17 mouse cellular contexts compared by ENCODE assay signal in the genomic region with DNA sequence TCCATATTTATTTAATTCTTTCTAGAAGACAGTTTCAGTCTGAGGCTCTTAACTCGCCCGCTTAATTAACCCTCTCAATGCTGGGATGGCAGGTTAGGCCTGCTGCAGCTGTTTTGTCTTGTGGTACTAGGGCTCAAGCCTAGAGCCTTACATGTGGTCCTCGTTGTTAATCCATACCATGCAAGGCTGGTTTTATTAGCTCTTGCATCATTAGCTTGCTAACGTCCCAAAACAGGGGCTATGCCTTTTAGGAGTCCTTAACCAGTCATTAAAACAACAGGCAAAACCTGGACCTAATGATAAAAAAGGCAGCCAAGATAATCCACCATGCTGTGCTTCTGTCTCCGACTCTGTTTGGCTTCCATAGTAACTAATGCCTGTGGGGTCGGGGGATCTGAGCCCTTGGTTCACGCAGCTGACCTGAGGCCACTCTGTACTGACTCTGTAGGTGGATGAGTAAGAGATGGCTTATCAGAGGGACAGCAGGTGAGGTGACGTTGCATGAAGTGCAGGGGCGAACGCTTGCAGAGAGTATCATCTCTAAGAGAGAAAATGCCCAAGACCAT.
DNase-seq lines count a peak whose midpoint lies in the region; ATAC-seq and TF ChIP-seq lines count a peak whose summit lies in the region.
"Had no signal": no experiment of that assay in that cellular context is flagged by ENCODE, and none has a peak within 500 bp of the region (broad histone marks: within the 10 kb centered on the region; RNA-seq: fewer than 3 reads in every experiment).

No protein-coding gene starts in this region.

- H3K9me3 ChIP-seq in hindbrain, embryonic 16.5 days (ENCODE audit: control insufficient read depth, low read length), result no peaks in the 10 kb centered on the region
- H3K9me3 ChIP-seq in hindbrain, embryonic 11.5 days (ENCODE audit: control insufficient read depth, low read length), result no peaks in the 10 kb centered on the region
- no peaks in the 10 kb centered on the region for H3K9me3 ChIP-seq in neural tube, embryonic 13.5 days
- no peaks in the 10 kb centered on the region for H3K9me3 ChIP-seq in limb, embryonic 14.5 days (ENCODE audit: control insufficient read depth, low read length)
- H3K9me3 ChIP-seq: embryonic facial prominence, embryonic 15.5 days; heart, embryonic 10.5 days; hindbrain, embryonic 10.5 days had no signal

- ATAC-seq in hindbrain, embryonic 16.5 days, result 0 out of 2 replicates have a peak, but pooled peaks have one; percentile 23
- ATAC-seq in hindbrain, embryonic 11.5 days (ENCODE audit: low FRiP score), result no peak
- ATAC-seq in neural tube, embryonic 13.5 days (ENCODE audit: low read depth), result peak; percentile 48
- ATAC-seq in limb, embryonic 14.5 days (ENCODE audit: low FRiP score, low read depth), result peak; percentile 74
- ATAC-seq in CD4-positive, CD25-positive, alpha-beta regulatory T cell, adult 4 months, result no peak
- ATAC-seq in megakaryocyte progenitor cell, adult 5-6 weeks (replicated peaks; ENCODE audit: poor library complexity), result no peak
- ATAC-seq: forebrain, embryonic 16.5 days had no signal

- H3K4me3 ChIP-seq in hindbrain, embryonic 16.5 days (ENCODE audit: low read length), result no peak overlapping the region
- H3K4me3 ChIP-seq in hindbrain, embryonic 11.5 days (ENCODE audit: low read depth, low read length), result no peak overlapping the region
- H3K4me3 ChIP-seq in neural tube, embryonic 13.5 days, result no peak overlapping the region
- no peak overlapping the region for H3K4me3 ChIP-seq in limb, embryonic 14.5 days (replicated peaks; ENCODE audit: low read length)
- H3K4me3 ChIP-seq: embryonic facial prominence, embryonic 15.5 days; heart, embryonic 10.5 days; hindbrain, embryonic 10.5 days had no signal

- H3K9ac ChIP-seq in hindbrain, embryonic 16.5 days (ENCODE audit: low read depth, low read length), result no peak overlapping the region
- H3K9ac ChIP-seq in hindbrain, embryonic 11.5 days (ENCODE audit: low read depth, low read length), result no peak overlapping the region
- H3K9ac ChIP-seq in neural tube, embryonic 13.5 days, result no peak overlapping the region
- no peak overlapping the region for H3K9ac ChIP-seq in limb, embryonic 14.5 days (ENCODE audit: low read depth, low read length, severe bottlenecking)
- H3K9ac ChIP-seq: embryonic facial prominence, embryonic 15.5 days; liver, embryonic 14.5 days had no signal

- H3K4me2 ChIP-seq in hindbrain, embryonic 16.5 days (ENCODE audit: low read length), result no peak overlapping the region
- no peak overlapping the region for H3K4me2 ChIP-seq in hindbrain, embryonic 11.5 days (replicated peaks; ENCODE audit: low read depth, low read length)
- no peak overlapping the region for H3K4me2 ChIP-seq in neural tube, embryonic 13.5 days
- H3K4me2 ChIP-seq in limb, embryonic 14.5 days (replicated peaks; ENCODE audit: low read depth, low read length, severe bottlenecking), result no peak overlapping the region
- H3K4me2 ChIP-seq: embryonic facial prominence, embryonic 15.5 days had no signal

- no peaks in the 10 kb centered on the region for H3K27me3 ChIP-seq in hindbrain, embryonic 16.5 days (replicated peaks; ENCODE audit: control insufficient read depth, insufficient read depth, low read length)
- no peaks in the 10 kb centered on the region for H3K27me3 ChIP-seq in hindbrain, embryonic 11.5 days (ENCODE audit: control insufficient read depth, insufficient read depth, low read length)
- no peaks in the 10 kb centered on the region for H3K27me3 ChIP-seq in neural tube, embryonic 13.5 days
- no peaks in the 10 kb centered on the region for H3K27me3 ChIP-seq in limb, embryonic 14.5 days (ENCODE audit: control insufficient read depth, insufficient read depth, low read length)
- H3K27me3 ChIP-seq: embryonic facial prominence, embryonic 15.5 days had no signal

- no peak for DNase-seq in hindbrain, embryonic 11.5 days (ENCODE audit: low spot score)
- DNase-seq in neural tube, embryonic 10.5 days (ENCODE audit: extremely low spot score, low spot score), result no peak
- DNase-seq in limb, embryonic 14.5 days (ENCODE audit: low spot score), result no peak
- DNase-seq: adrenal gland, postnatal 36 days; kidney, adult 18-20 months; kidney, postnatal 14 days; thymus, postnatal 25 days had no signal

- peaks cover 14% of the 10 kb centered on the region for H3K4me1 ChIP-seq in hindbrain, embryonic 16.5 days (ENCODE audit: control insufficient read depth, insufficient read depth, low read depth, low read length)
- H3K4me1 ChIP-seq in hindbrain, embryonic 11.5 days (replicated peaks; ENCODE audit: control insufficient read depth, insufficient read depth, low read length), result no peaks in the 10 kb centered on the region
- peaks cover 25% of the 10 kb centered on the region for H3K4me1 ChIP-seq in neural tube, embryonic 13.5 days (replicated peaks)
- peaks cover 16% of the 10 kb centered on the region for H3K4me1 ChIP-seq in limb, embryonic 14.5 days (ENCODE audit: control insufficient read depth, insufficient read depth, low read length)

- 50% methylated on average over 10 of the region's 10 CpGs for WGBS in hindbrain, embryonic 16.5 days
- WGBS in hindbrain, embryonic 11.5 days, result 67% methylated on average over 10 of the region's 10 CpGs
- WGBS in neural tube, embryonic 13.5 days, result 38% methylated on average over 10 of the region's 10 CpGs
- 24% methylated on average over 10 of the region's 10 CpGs for WGBS in limb, embryonic 14.5 days

- H3K27ac ChIP-seq in hindbrain, embryonic 16.5 days (ENCODE audit: low read depth, low read length), result 0 out of 2 replicates have a peak overlapping the region, but pooled peaks have one; percentile 9
- no peak overlapping the region for H3K27ac ChIP-seq in hindbrain, embryonic 11.5 days (ENCODE audit: low read depth, low read length)
- H3K27ac ChIP-seq in neural tube, embryonic 13.5 days (replicated peaks), result peak overlapping the region; percentile 38
- no peak overlapping the region for H3K27ac ChIP-seq in limb, embryonic 14.5 days (replicated peaks; ENCODE audit: low read depth, low read length)
- H3K27ac ChIP-seq: embryonic facial prominence, embryonic 15.5 days; heart, embryonic 10.5 days; hindbrain, embryonic 10.5 days; liver, embryonic 14.5 days; stomach, postnatal 0 days had no signal

- peaks cover 38% of the 10 kb centered on the region for H3K36me3 ChIP-seq in hindbrain, embryonic 16.5 days (ENCODE audit: control insufficient read depth, insufficient read depth, low read length)
- H3K36me3 ChIP-seq in hindbrain, embryonic 11.5 days (ENCODE audit: control insufficient read depth, insufficient read depth, low read length), result peaks cover 8% of the 10 kb centered on the region; the same call in 1 of the 2 replicates
- peaks cover 77% of the 10 kb centered on the region for H3K36me3 ChIP-seq in neural tube, embryonic 13.5 days
- peaks cover 46% of the 10 kb centered on the region for H3K36me3 ChIP-seq in limb, embryonic 14.5 days (ENCODE audit: control insufficient read depth, insufficient read depth, low read length)

- no peak for TF ChIP-seq POLR2A in limb, embryonic 14.5 days (IDR thresholded peaks at IDR 0.05; ENCODE audit: borderline replicate concordance, extremely low read depth, insufficient read depth, insufficient read length)

Comparison
In these comparisons a context has a peak if more than half of its experiments do, and no peak if none do; other contexts are left out.
1. ATAC-seq: peak in hindbrain, embryonic 16.5 days (single experiment), neural tube, embryonic 13.5 days (single experiment) and limb, embryonic 14.5 days (single experiment); none in hindbrain, embryonic 11.5 days (single experiment), CD4-positive, CD25-positive, alpha-beta regulatory T cell, adult 4 months (single experiment) and megakaryocyte progenitor cell, adult 5-6 weeks (single experiment).
2. H3K27ac ChIP-seq: peak in hindbrain, embryonic 16.5 days (single experiment) and neural tube, embryonic 13.5 days (single experiment); none in hindbrain, embryonic 11.5 days (single experiment) and limb, embryonic 14.5 days (single experiment).